Mouse (Mus musculus) heart, postnatal 0 days (tissue): ENCODE results near the gene Cdkal1. TPM values are rescaled to one million over a fixed set of nuclear protein-coding genes. Genes with fewer than 3 reads are reported as not detected.

Source experiments
- ATAC-seq: fragments of 200-750 bp; cut with Nextera tagmentation; 2 replicates; pipeline ENCODE4 v1.8.0; 2017; ENCODE audit warnings: low read depth, moderate number of reproducible peaks, moderate library complexity; ENCODE audit not compliant: insufficient read depth
- DNase-seq: peaks from one replicate; pipeline ENCODE4 v3.0.0-alpha.2; 2016; ENCODE audit warnings: low spot score
- H3K27ac ChIP-seq: fragments of 300-500 bp; sonication (generic); 2 replicates; pipeline ENCODE4 v1.5.1; 2014; ENCODE audit warnings: low read depth, mild to moderate bottlenecking
- H3K27me3 ChIP-seq: fragments of 300-500 bp; sonication (generic); 2 replicates; pipeline ENCODE4 v1.6.1; 2014; ENCODE audit warnings: low read length, mixed read lengths; ENCODE audit not compliant: control insufficient read depth, insufficient read depth
- H3K36me3 ChIP-seq: fragments of 300-500 bp; sonication (generic); replicated peaks from 2 replicates; pipeline ENCODE4 v1.6.1; 2014; ENCODE audit warnings: low read length, mixed read lengths; ENCODE audit not compliant: control insufficient read depth, insufficient read depth
- H3K4me1 ChIP-seq: fragments of 300-500 bp; sonication (generic); 2 replicates; pipeline ENCODE4 v1.6.1; 2014; ENCODE audit warnings: antibody characterized with exemption; ENCODE audit not compliant: control insufficient read depth, insufficient read depth
- H3K4me2 ChIP-seq: fragments of 300-500 bp; sonication (generic); 2 replicates; pipeline ENCODE4 v1.6.1; 2014; ENCODE audit warnings: low read depth, mild to moderate bottlenecking, low read length, moderate library complexity
- H3K4me3 ChIP-seq: fragments of 300-500 bp; sonication (generic); 2 replicates; pipeline ENCODE4 v1.5.1; 2014; ENCODE audit warnings: low read depth, low read length
- H3K9ac ChIP-seq: fragments of 300-500 bp; sonication (generic); replicated peaks from 2 replicates; pipeline ENCODE4 v1.6.1; 2014; ENCODE audit warnings: low read depth, low read length, mixed read lengths
- H3K9me3 ChIP-seq: fragments of 300-500 bp; sonication (generic); replicated peaks from 2 replicates; pipeline ENCODE4 v1.6.1; 2016; ENCODE audit warnings: low read length; ENCODE audit not compliant: control insufficient read depth
- CTCF ChIP-seq: IDR thresholded peaks from 2 replicates; pipeline ENCODE4 v1.5.1; 2016; ENCODE audit warnings: antibody characterized with exemption, control low read depth, low read depth
- EP300 ChIP-seq: IDR thresholded peaks from 2 replicates; pipeline ENCODE4 v1.6.1; 2016; ENCODE audit warnings: antibody characterized with exemption, low read depth
- WGBS: fragments of 180-500 bp; shearing (Covaris S2); extraction: QIAGEN DNeasy Blood & Tissue Kit; methylation state at CpG from one replicate; pipeline ENCODE4 v1.1.7; 2014; 5-methylcytosine and 5-hydroxymethylcytosine counted together
- polyA plus RNA-seq: library from polyadenylated mRNA; unstranded; fragments of >200 nt; fragmentation: Nextera tagmentation; extraction: Ambion mirVana; gene quantifications from 2 replicates; pipeline ENCODE4 v1.2.1, GENCODE M21; 2015
- total RNA-seq: library from RNA; depleted of rRNA; stranded (reverse); fragments of >200 nt; gene quantifications from 2 replicates; pipeline ENCODE4 v1.2.3, GENCODE M21; 2014; ENCODE audit warnings: low replicate concordance

Gene Cdkal1
- total and polyA plus RNA-seq, 2 experiments from 2014 or later: 9.6 to 17.6 TPM

DNA sequence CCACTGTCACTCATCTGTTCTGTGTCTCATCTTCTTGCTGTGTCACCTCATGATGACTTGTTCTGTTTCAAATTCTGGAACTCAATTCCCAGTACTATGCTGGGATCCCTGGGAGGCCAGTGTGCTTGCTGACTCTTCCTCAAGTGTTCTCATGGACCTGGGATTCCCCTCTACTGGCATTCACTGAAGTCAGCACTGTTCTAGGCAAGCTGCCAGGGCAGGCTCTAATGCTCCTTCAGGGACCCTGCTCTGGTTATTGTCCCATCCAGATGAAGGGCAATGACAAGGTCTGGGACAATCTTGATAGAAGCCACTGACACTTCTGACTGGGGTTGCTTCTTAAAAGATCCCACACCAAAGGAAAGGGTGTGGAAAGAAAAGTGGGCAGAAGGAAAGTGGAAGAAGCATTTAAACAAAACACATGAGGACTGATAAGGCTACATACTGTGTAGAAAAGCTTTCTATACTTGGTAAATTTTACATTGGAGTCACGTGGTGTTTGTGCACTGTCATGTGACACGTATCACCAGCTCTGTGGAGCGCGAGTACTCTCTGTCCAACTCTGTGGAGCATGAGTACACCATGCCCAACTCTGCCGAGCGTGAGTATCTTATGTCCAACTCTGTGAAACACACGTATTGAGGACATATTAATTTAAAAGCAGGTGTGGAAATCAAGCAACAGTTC lies 227.9 kb downstream of the Cdkal1 start:
- peak overlapping the region; percentile 96 for H3K27ac ChIP-seq
- H3K36me3 ChIP-seq: no peaks in the 10 kb centered on the region
- peaks cover 39% of the 10 kb centered on the region for H3K4me1 ChIP-seq
- no peaks in the 10 kb centered on the region for H3K27me3 ChIP-seq
- 27% methylated on average over 7 of the region's 7 CpGs for WGBS
- DNase-seq (peak; percentile 89), ATAC-seq (peak; percentile 87)
- H3K9ac ChIP-seq: no peak overlapping the region
- H3K4me2 ChIP-seq: no peak overlapping the region
- H3K9me3 ChIP-seq: no peaks in the 10 kb centered on the region
- no peak overlapping the region for H3K4me3 ChIP-seq
- TF ChIP-seq CTCF: no peak
- TF ChIP-seq EP300: peak; percentile 77; the same call in 1 of the 2 replicates

DNA sequence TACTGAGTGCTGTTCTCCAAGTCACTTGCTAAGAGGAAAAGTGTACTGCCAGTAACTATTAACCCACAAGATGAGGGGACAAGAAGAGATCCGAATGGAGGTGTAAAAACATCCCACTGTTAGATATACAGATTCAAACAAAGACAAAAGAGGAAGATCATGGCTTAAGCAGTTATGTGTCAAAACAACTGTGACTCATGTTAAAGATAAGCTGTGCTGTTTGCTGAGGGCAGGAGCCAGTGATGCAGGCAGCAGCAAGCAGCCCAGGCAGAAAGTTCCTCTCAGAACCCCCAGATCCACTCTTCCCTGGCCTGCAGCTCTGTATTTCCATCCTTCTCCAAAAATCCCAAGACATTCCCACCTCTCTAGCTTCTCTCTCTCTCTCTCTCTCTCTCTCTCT lies 230.5 kb downstream of the Cdkal1 start:
- no peaks in the 10 kb centered on the region for H3K27me3 ChIP-seq
- WGBS: 18% methylated on average over 1 of the region's 1 CpGs
- H3K9me3 ChIP-seq: no peaks in the 10 kb centered on the region
- peaks cover 31% of the 10 kb centered on the region for H3K4me1 ChIP-seq
- ATAC-seq: no peak
- H3K4me2 ChIP-seq: no peak overlapping the region
- H3K36me3 ChIP-seq: no peaks in the 10 kb centered on the region
- no peak overlapping the region for H3K4me3 ChIP-seq
- no peak overlapping the region for H3K9ac ChIP-seq
- TF ChIP-seq CTCF (no peak), EP300 (no peak)
- DNase-seq: no peak
- H3K27ac ChIP-seq: peak overlapping the region; percentile 43; the same call in 1 of the 2 replicates

- Histone ChIP-seq H3K27ac (peak overlapping the region; percentile 5; the same call in 1 of the 2 replicates), H3K4me3 (no peak overlapping the region), H3K9ac (no peak overlapping the region), H3K4me1 (peaks cover 26% of the 10 kb centered on the region), H3K27me3 (no peaks in the 10 kb centered on the region), H3K36me3 (no peaks in the 10 kb centered on the region), H3K4me2 (no peak overlapping the region), H3K9me3 (no peaks in the 10 kb centered on the region)
- no peak for ATAC-seq
- no peak for DNase-seq
- 54% methylated on average over 1 of the region's 1 CpGs for WGBS
- no peak for TF ChIP-seq CTCF
- TF ChIP-seq EP300: no peak
Measured at GRCm38 (mm10) chr13:29623636-29624239, 231.7 kb downstream of the Cdkal1 start.

- no peak for ATAC-seq
- TF ChIP-seq EP300 (no peak), CTCF (no peak)
- no peak overlapping the region for H3K27ac ChIP-seq
- H3K9me3 ChIP-seq: no peaks in the 10 kb centered on the region
- no peaks in the 10 kb centered on the region for H3K27me3 ChIP-seq
- H3K9ac ChIP-seq: no peak overlapping the region
- no peak for DNase-seq
- H3K4me3 ChIP-seq: no peak overlapping the region
- WGBS: 88% methylated on average over 7 of the region's 7 CpGs
- H3K4me1 ChIP-seq: peaks cover 11% of the 10 kb centered on the region; the same call in 1 of the 2 replicates
- H3K4me2 ChIP-seq: no peak overlapping the region
- no peaks in the 10 kb centered on the region for H3K36me3 ChIP-seq
Measured at GRCm38 (mm10) chr13:29621881-29622280, 233.6 kb downstream of the Cdkal1 start.

DNA sequence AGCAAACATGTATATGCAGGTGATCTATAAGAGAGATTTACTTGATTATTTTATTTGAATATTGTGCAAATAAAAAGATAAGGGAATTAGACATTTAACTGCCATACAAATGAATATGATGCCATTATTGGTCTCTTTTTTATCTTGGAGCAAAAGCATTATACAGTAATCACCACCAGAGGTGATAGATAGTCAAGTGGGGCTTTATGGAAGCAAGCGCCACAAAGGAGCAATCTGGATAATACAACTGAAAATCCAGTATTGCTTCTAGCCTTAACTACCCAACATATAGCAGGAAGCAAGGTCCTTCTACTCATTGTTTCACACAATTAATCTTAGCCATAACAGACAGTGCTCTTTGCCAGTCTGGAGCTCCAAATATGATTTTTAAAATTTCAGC lies 234.1 kb downstream of the Cdkal1 start:
- no peak for ATAC-seq
- 88% methylated on average over 1 of the region's 1 CpGs for WGBS
- H3K4me1 ChIP-seq: peaks cover 12% of the 10 kb centered on the region

More for the DNA sequence above, 234.1 kb downstream of the Cdkal1 start:
- no peaks in the 10 kb centered on the region for H3K27me3 ChIP-seq
- TF ChIP-seq EP300 (no peak), CTCF (no peak)
- no peaks in the 10 kb centered on the region for H3K36me3 ChIP-seq
- no peak overlapping the region for H3K27ac ChIP-seq
- H3K9me3 ChIP-seq: no peaks in the 10 kb centered on the region
- H3K4me3 ChIP-seq: no peak overlapping the region
- no peak overlapping the region for H3K4me2 ChIP-seq
- DNase-seq: no peak
- H3K9ac ChIP-seq: no peak overlapping the region
